Mouse (Mus musculus) adrenal gland, postnatal 4 days (tissue): ENCODE measurements at regions not wholly inside any gene's neighbourhood (a gene's known extent, or its start where the extent isn't known, plus 50 kb on each side); places are given as distances from the start of the nearest gene placed in this dataset.
A peak's percentile ranks its signal among the peaks of the same experiment; 100 is the strongest.

Experiments used
- DNase-seq, 2 experiments: peaks; one replicate each; pipeline ENCODE4 v3.0.0; 2021 to 2022; ENCODE audit warnings: low spot score in 2 of 2, mixed read lengths in 2 of 2

DNA sequence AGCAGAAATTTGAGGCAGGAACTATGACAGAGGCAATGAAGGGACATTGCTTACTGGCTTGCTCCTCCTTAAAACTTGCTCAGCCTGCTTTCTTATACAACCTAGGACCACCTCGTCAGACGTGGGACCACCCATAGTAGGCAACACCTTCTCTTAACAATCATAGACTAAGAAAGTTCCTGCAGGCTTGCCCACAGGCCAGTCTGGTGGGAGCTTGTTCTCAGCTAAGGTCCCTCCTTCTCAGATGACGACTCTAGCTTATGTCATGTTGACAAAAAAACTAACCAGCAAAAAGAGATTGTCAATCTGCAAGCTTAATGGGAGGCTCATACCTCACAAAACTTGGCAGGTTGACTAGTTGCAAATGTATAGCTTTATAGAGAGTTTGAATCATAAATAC lies 56.5 kb upstream of the Lsm6 start:
- DNase-seq, result no peak

DNA sequence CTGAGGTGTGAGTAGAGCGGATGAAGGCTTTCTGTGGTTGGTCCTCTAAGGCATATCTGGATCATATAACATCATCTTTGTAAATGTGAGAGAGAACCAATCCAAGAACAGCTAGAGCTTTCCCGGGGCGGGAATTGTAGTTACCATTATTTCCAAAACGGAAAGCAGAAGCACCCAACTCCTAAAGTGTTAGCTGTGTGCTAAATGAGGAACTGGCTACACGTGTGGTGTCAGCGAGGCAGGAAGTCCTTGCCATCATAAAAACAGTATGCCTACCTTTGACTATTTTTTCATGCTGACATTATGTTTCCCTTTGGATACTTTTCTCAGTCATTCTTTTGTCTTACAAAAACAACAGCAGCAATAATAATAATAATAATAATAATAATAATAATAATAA lies 68.8 kb upstream of the Lsm6 start:
- DNase-seq, result no peak

DNA sequence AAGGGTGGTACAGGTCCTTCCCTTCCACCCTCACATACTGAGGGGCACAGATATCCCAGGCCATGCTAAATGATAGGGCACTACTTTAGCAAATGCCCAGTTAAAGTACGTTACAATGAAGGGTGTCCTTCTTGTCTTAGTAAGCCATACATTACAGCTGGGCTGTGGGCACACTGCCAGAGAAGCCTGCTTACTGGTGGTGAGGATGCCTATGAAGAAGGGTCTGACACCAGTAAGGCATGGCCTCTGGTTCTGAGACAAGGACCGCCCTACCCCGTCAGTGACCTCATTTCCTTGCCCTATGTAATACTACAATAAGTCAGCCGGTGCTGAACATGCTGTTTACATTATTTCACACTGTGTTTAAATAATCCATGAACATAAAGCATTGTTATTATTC lies 69.6 kb upstream of the Lsm6 start:
- DNase-seq, result no peak

- peak; percentile 23 to 52 for DNase-seq
These were observed 78.9 kb upstream of the Lsm6 start for GRCm38 (mm10) chr8:78899887-78900286.

GRCm38 (mm10) chr8:78903034-78903433 lies 82.1 kb upstream of the Lsm6 start:
- no peak for DNase-seq

DNA sequence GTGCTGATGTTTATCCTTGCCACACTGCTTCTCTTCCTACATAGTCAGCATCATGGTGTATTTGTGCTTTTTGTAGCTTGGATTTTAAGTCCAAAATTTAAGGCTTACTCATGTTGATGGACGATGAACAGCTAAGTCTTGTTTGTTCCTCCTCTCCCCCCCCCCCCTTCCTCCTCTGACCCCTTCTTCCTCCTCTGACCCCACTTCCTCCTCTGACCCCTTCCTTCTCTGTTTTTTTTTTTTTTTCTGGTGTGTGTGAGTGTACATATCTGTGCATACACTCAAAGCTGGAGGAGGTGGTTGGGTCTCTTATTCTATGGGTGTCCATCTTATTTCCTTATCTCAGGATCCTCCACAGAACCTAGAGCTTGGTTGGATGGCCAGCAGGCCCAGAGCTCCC lies 87.0 kb upstream of the Lsm6 start:
- no peak for DNase-seq

- no peak for DNase-seq
These were observed 90.4 kb upstream of the Lsm6 start for GRCm38 (mm10) chr8:78911288-78911873.

DNA sequence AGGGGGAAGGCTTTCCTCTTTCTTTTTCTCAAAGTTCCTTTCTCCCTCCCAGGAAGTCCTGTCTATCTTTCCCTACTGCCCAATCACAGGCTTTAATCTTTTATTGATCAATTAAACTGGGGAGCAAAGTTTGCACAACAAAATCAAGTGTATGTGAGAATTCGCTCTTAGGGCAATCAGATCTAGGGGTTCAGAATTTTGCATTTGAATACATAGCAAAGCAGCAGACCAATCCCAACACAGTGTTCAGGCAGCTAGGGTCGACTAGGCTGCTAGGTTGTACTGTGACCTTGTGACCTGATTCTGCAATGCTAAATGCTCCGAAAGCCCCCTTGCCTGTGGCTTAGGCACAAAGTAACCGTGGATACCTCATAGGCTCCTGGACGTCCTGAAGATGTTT lies 91.5 kb upstream of the Lsm6 start:
- DNase-seq, result no peak

DNA sequence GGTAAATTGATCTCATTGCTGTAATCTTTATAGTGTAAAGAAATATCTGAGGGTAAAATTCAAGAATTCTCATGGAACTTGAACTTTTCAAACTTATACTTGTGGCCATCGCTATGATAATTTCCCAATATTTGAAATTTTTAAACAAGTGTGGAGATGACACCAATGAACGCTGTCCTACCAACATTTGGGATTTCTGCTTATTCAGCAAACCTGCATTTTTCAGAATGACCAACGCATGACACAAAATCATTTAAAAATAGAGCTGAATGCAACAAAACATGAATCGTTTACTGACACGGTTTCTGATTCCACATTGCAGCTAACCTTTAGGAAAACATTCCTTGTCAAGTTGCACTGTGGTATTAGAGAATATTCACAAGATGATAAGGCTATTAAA lies 92.9 kb upstream of the Lsm6 start:
- DNase-seq, result no peak

DNA sequence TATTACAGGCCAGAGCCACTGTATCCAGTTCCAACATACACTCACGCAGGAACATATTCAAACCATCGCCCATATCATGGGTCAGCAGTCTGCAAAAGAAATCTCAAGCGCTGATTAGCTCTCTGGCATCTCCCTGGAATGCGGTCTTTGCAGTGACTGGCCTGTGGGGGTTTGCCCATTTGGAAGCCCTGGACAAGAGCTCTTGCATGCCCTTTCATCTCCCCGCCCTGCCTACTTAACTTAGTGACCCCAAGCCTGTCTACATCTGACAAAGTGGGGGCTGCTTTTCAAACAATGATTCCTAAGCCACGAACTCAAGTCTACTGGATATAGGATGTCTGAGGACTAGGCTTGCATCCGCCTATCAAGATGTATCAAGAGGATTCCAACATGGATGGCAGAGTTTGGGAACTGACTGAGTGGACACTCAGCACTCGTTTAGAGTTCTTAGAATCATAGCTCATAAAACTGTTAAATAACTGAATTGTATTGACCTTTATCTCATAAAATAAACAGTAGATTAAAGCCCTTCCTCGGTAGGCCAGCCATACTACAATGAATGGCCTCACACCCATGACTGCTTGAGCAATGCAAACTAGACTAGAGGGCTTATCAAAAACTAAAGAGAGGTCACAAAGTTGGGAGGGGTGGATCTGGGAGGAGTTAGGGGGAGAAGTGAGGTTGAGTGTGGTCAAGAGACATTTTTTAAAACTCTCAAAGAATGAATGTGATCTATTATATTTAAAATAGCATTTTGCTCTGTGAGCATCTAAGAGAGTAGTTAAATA lies 97.4 kb upstream of the Zfp827 start:
- DNase-seq, result no peak

GRCm38 (mm10) chr8:78932069-78932468 lies 96.2 kb upstream of the Zfp827 start:
- no peak for DNase-seq

- DNase-seq, result no peak
These were observed 88.2 kb upstream of the Zfp827 start for GRCm38 (mm10) chr8:78940049-78940448.

DNA sequence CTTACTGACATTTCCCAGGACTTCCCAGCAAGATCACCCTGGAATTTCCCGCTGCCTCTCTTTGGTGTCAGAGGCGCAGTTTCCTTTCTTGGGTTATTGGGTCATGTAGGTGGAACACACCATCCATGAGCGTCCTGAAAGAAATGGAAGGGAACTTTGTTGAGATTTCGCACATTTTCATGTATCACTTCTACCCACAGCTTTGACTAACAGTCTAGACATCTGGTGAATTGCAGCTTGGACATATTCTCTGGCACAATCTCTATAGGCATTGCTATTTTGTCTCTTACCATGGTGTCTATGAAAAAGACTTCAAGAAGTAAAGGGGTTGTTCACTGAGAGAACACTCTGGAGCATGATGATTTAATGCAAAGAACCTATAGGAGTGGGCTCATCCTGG lies 86.7 kb upstream of the Zfp827 start:
- no peak for DNase-seq

GRCm38 (mm10) chr8:78944367-78944766 lies 83.9 kb upstream of the Zfp827 start:
- DNase-seq, result no peak

DNA sequence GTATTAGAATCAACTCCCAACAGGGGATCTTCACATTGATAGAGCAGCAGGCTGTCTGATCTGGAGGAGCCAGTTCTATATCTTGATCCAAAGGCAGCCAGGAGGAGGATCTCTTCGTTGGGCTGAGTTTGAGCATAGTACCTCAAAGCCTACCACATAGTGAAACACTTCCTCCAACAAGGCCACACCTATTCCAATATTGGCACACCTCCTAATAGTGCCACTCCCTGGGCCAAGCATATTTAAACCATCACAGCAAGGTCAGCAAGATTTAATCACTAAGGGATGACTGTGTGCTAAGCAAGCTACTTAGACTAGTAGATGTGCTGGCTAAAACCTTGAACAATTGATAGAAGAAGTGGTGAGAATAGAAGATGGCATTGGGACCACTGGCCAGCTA lies 82.6 kb upstream of the Zfp827 start:
- DNase-seq, result no peak

- no peak for DNase-seq
These were observed 82.2 kb upstream of the Zfp827 start for GRCm38 (mm10) chr8:78946085-78946484.

GRCm38 (mm10) chr8:78975034-78975433 lies 53.2 kb upstream of the Zfp827 start:
- no peak for DNase-seq
